Comparison of ENCODE assay signal across 9 mouse cellular contexts in the genomic region with DNA sequence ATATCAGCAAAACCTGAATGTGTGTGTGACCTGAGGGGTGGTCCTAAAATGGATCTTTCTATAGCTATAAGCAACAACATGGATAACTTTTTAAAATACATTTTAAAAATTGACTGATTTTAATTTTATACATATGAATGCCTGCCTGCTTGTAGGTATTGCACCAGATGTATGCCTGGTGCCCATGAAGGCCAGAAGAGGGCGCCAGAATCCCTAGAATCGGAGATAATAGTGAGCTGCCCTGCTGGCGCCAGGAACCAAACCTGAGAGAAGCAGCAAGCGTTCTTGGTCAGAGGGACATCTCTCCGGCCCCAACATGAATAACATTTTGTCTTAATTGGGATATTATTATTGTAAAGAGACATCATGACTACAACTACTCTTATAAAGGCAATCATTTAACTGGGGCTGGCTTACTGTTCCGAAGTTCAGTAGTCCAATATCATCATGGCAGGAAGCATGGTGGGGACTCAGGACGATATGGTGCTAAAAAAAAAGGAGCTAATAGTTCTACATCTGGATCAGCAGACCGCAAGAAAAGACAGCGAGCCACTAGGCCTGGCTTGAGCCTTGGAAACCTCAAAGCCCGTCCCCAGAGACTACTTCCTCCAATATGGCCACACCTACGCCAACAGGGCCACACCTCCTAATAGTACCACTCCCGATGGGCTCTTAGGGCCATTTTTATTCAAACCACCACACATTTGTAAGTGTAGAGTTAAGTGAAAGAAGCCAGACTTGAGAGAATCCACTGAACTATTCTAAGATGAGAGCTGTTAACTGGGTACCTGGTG. TPM values are rescaled to one million over a fixed set of nuclear protein-coding genes. Genes with fewer than 3 reads are reported as not detected.
A peak's percentile ranks its signal among the peaks of the same experiment; 100 is the strongest.
DNase-seq lines count a peak whose midpoint lies in the region; ATAC-seq and TF ChIP-seq lines count a peak whose summit lies in the region.
"Had no signal": no experiment of that assay in that cellular context is flagged by ENCODE, and none has a peak within 500 bp of the region (broad histone marks: within the 10 kb centered on the region; RNA-seq: fewer than 3 reads in every experiment).

No protein-coding gene starts in this region.

- no peak overlapping the region for H3K4me2 ChIP-seq in forebrain, embryonic 11.5 days (ENCODE audit: low read depth, low read length, severe bottlenecking)
- no peak overlapping the region for H3K4me2 ChIP-seq in forebrain, embryonic 13.5 days
- H3K4me2 ChIP-seq in midbrain, embryonic 14.5 days (ENCODE audit: low read length) = no peak overlapping the region
- no peak overlapping the region for H3K4me2 ChIP-seq in midbrain, embryonic 16.5 days (ENCODE audit: low read length)
- H3K4me2 ChIP-seq in liver, embryonic 11.5 days = peak overlapping the region; percentile 22; the same call in 1 of the 2 replicates
- H3K4me2 ChIP-seq: embryonic facial prominence, embryonic 13.5 days had no signal

- no peak overlapping the region for H3K27ac ChIP-seq in forebrain, embryonic 11.5 days (ENCODE audit: low read depth, low read length)
- H3K27ac ChIP-seq in forebrain, embryonic 13.5 days = no peak overlapping the region
- no peak overlapping the region for H3K27ac ChIP-seq in midbrain, embryonic 14.5 days (replicated peaks; ENCODE audit: low read depth, low read length)
- H3K27ac ChIP-seq in midbrain, embryonic 16.5 days (ENCODE audit: low read length) = no peak overlapping the region
- H3K27ac ChIP-seq in liver, embryonic 11.5 days (ENCODE audit: low read depth, low read length) = no peak overlapping the region
- no peak overlapping the region for H3K27ac ChIP-seq in testis, adult 2 months (ENCODE audit: control insufficient read depth, insufficient read depth, low read depth, low read length)
- H3K27ac ChIP-seq: embryonic facial prominence, embryonic 13.5 days had no signal

- 58% methylated on average over 12 of the region's 12 CpGs for WGBS in forebrain, embryonic 11.5 days
- whole genome bisulfite sequencing in forebrain, embryonic 13.5 days = 61% methylated on average over 12 of the region's 12 CpGs
- 60% methylated on average over 12 of the region's 12 CpGs for WGBS in midbrain, embryonic 14.5 days
- WGBS in midbrain, embryonic 16.5 days = 62% methylated on average over 12 of the region's 12 CpGs
- WGBS in liver, embryonic 11.5 days = 36% methylated on average over 12 of the region's 12 CpGs

- no peak overlapping the region for H3K9ac ChIP-seq in forebrain, embryonic 11.5 days (ENCODE audit: low read length)
- H3K9ac ChIP-seq in forebrain, embryonic 13.5 days = no peak overlapping the region
- no peak overlapping the region for H3K9ac ChIP-seq in midbrain, embryonic 14.5 days (replicated peaks; ENCODE audit: low read length)
- H3K9ac ChIP-seq in midbrain, embryonic 16.5 days (ENCODE audit: low read depth, low read length) = no peak overlapping the region
- H3K9ac ChIP-seq in liver, embryonic 11.5 days (ENCODE audit: low read depth, low read length) = no peak overlapping the region
- H3K9ac ChIP-seq: embryonic facial prominence, embryonic 13.5 days had no signal

- peaks cover 3% of the 10 kb centered on the region; the same call in 1 of the 2 replicates for H3K27me3 ChIP-seq in forebrain, embryonic 11.5 days (ENCODE audit: control insufficient read depth, insufficient read depth, low read length)
- H3K27me3 ChIP-seq in forebrain, embryonic 13.5 days = peaks cover 15% of the 10 kb centered on the region
- H3K27me3 ChIP-seq in midbrain, embryonic 14.5 days (ENCODE audit: control insufficient read depth, insufficient read depth, low read length) = peaks cover 11% of the 10 kb centered on the region; the same call in 1 of the 2 replicates
- H3K27me3 ChIP-seq in midbrain, embryonic 16.5 days (ENCODE audit: control insufficient read depth, insufficient read depth, low read depth, low read length) = no peaks in the 10 kb centered on the region; the same call in 1 of the 2 replicates
- no peaks in the 10 kb centered on the region; the same call in 1 of the 2 replicates for H3K27me3 ChIP-seq in liver, embryonic 11.5 days (replicated peaks; ENCODE audit: control insufficient read depth, insufficient read depth, low read length)
- H3K27me3 ChIP-seq in testis, adult 2 months (ENCODE audit: control insufficient read depth, insufficient read depth, low read length) = no peaks in the 10 kb centered on the region

- no peak for TF ChIP-seq POLR2A in testis, adult 2 months (IDR thresholded peaks at IDR 0.05; ENCODE audit: control insufficient read depth, low read depth, low read length)

- no peaks in the 10 kb centered on the region for H3K36me3 ChIP-seq in forebrain, embryonic 11.5 days (ENCODE audit: control insufficient read depth, insufficient read depth, low read length)
- no peaks in the 10 kb centered on the region for H3K36me3 ChIP-seq in forebrain, embryonic 13.5 days (ENCODE audit: poor library complexity, severe bottlenecking)
- no peaks in the 10 kb centered on the region for H3K36me3 ChIP-seq in midbrain, embryonic 14.5 days (ENCODE audit: control insufficient read depth, insufficient read depth, low read length)
- H3K36me3 ChIP-seq in midbrain, embryonic 16.5 days (ENCODE audit: control insufficient read depth, insufficient read depth, low read length) = no peaks in the 10 kb centered on the region
- H3K36me3 ChIP-seq in liver, embryonic 11.5 days (ENCODE audit: control insufficient read depth, insufficient read depth, low read length) = no peaks in the 10 kb centered on the region
- no peaks in the 10 kb centered on the region for H3K36me3 ChIP-seq in testis, adult 2 months (ENCODE audit: control insufficient read depth, insufficient read depth, low read length)
- H3K36me3 ChIP-seq: embryonic facial prominence, embryonic 13.5 days had no signal

- DNase-seq in forebrain, embryonic 11.5 days (ENCODE audit: low spot score) = peak; percentile 66
- peak; percentile 60 for DNase-seq in midbrain, embryonic 14.5 days
- peak; percentile 42 for DNase-seq in brain, adult 2 months (ENCODE audit: low read depth, low spot score)
- DNase-seq in liver, embryonic 11.5 days (ENCODE audit: low spot score) = no peak
- DNase-seq in frontal cortex, postnatal 14 days (ENCODE audit: low spot score in 2 of 2) = no peak

- no peak for ATAC-seq in forebrain, embryonic 11.5 days (replicated peaks; ENCODE audit: low FRiP score)
- no peak for ATAC-seq in forebrain, embryonic 13.5 days
- no peak for ATAC-seq in midbrain, embryonic 14.5 days (ENCODE audit: low FRiP score, low TSS enrichment)
- ATAC-seq in midbrain, embryonic 16.5 days = no peak
- peak; percentile 63; the same call in 1 of the 2 replicates for ATAC-seq in liver, embryonic 11.5 days (replicated peaks; ENCODE audit: low FRiP score)

- H3K4me3 ChIP-seq in forebrain, embryonic 11.5 days (ENCODE audit: low read depth, low read length) = no peak overlapping the region
- H3K4me3 ChIP-seq in forebrain, embryonic 13.5 days = no peak overlapping the region
- no peak overlapping the region for H3K4me3 ChIP-seq in midbrain, embryonic 14.5 days (replicated peaks; ENCODE audit: low read depth, low read length)
- no peak overlapping the region for H3K4me3 ChIP-seq in midbrain, embryonic 16.5 days (ENCODE audit: low read depth, low read length)
- no peak overlapping the region for H3K4me3 ChIP-seq in liver, embryonic 11.5 days (ENCODE audit: low read depth, low read length)
- no peak overlapping the region for H3K4me3 ChIP-seq in testis, adult 2 months (ENCODE audit: control insufficient read depth, low read depth, low read length)
- H3K4me3 ChIP-seq: embryonic facial prominence, embryonic 13.5 days had no signal

- peak; percentile 68; the same call in 1 of the 2 replicates for TF ChIP-seq CTCF in testis, adult 2 months (IDR thresholded peaks at IDR 0.05; ENCODE audit: control insufficient read depth, insufficient read depth, insufficient replicate concordance, low read depth, low read length)

- peaks cover 2% of the 10 kb centered on the region; the same call in 1 of the 2 replicates for H3K4me1 ChIP-seq in forebrain, embryonic 11.5 days (replicated peaks; ENCODE audit: control insufficient read depth, insufficient read depth, low read length)
- H3K4me1 ChIP-seq in forebrain, embryonic 13.5 days = peaks cover 11% of the 10 kb centered on the region
- H3K4me1 ChIP-seq in midbrain, embryonic 14.5 days (ENCODE audit: control insufficient read depth, insufficient read depth, low read length) = peaks cover 7% of the 10 kb centered on the region
- H3K4me1 ChIP-seq in midbrain, embryonic 16.5 days (ENCODE audit: control insufficient read depth, insufficient read depth, low read length) = peaks cover 6% of the 10 kb centered on the region; the same call in 1 of the 2 replicates
- peaks cover 3% of the 10 kb centered on the region; the same call in 1 of the 2 replicates for H3K4me1 ChIP-seq in liver, embryonic 11.5 days (replicated peaks; ENCODE audit: control insufficient read depth, insufficient read depth, low read length)
- H3K4me1 ChIP-seq in testis, adult 2 months (ENCODE audit: control insufficient read depth, insufficient read depth, low read length) = no peaks in the 10 kb centered on the region; the same call in 1 of the 2 replicates

- H3K9me3 ChIP-seq in forebrain, embryonic 11.5 days (ENCODE audit: control insufficient read depth, low read length) = no peaks in the 10 kb centered on the region
- no peaks in the 10 kb centered on the region for H3K9me3 ChIP-seq in forebrain, embryonic 13.5 days (replicated peaks)
- no peaks in the 10 kb centered on the region for H3K9me3 ChIP-seq in midbrain, embryonic 14.5 days (ENCODE audit: control insufficient read depth, low read length)
- H3K9me3 ChIP-seq in midbrain, embryonic 16.5 days (replicated peaks; ENCODE audit: control insufficient read depth, low read length, poor library complexity, severe bottlenecking) = no peaks in the 10 kb centered on the region
- no peaks in the 10 kb centered on the region for H3K9me3 ChIP-seq in liver, embryonic 11.5 days (ENCODE audit: control insufficient read depth, low read length)
- H3K9me3 ChIP-seq: embryonic facial prominence, embryonic 13.5 days had no signal

RNA-seq across cellular contexts. Expression of gene Il20ra, which starts 3.9 kb away (rescaled TPM):
- polyA plus RNA-seq in forebrain, embryonic 11.5 days (2014; fragmentation: Nextera tagmentation; extraction: Ambion mirVana) = not detected in 2 replicates
- polyA plus RNA-seq in forebrain, embryonic 13.5 days (2015; fragmentation: Nextera tagmentation; extraction: Ambion mirVana) = 0.08 TPM in 1 of 2 replicates, not detected in the other
- 0.26 and 0.65 TPM in 2 replicates for polyA plus RNA-seq in midbrain, embryonic 14.5 days (2014; fragmentation: Nextera tagmentation; extraction: Ambion mirVana)
- 0.35 and 0.84 TPM in 2 replicates for polyA plus RNA-seq in midbrain, embryonic 16.5 days (2015; fragmentation: Nextera tagmentation; extraction: Ambion mirVana)
- 0.52 and 0.66 TPM in 2 replicates for polyA plus RNA-seq in liver, embryonic 11.5 days (2014; fragmentation: Nextera tagmentation; extraction: Ambion mirVana)
- 0.64 and 1.0 TPM in 2 replicates for polyA plus RNA-seq in testis, adult 2 months (2012; rRNA removed)

Comparison
In these comparisons a context has a peak if more than half of its experiments do, and no peak if none do; other contexts are left out.
1. DNase-seq: peak in forebrain, embryonic 11.5 days (single experiment), midbrain, embryonic 14.5 days (single experiment) and brain, adult 2 months (single experiment); none in liver, embryonic 11.5 days (single experiment) and frontal cortex, postnatal 14 days (0 of 2).